Mouse (Mus musculus): ENCODE results near the gene Nek7. TPM values are rescaled to one million over a fixed set of nuclear protein-coding genes. Genes with fewer than 3 reads are reported as not detected.
A peak's percentile ranks its signal among the peaks of the same experiment; 100 is the strongest.

The Nek7 gene
- polyA plus RNA-seq, 1 experiment from 2014 or later, result 36.1 TPM

GRCm38 (mm10) chr1:138560733-138561132 is 59.2 kb downstream of the Nek7 start:
- ATAC-seq (ENCODE audit: insufficient read depth, low FRiP score, low read depth), result no peak
- WGBS, result 92% methylated on average over 12 of the region's 12 CpGs

GRCm38 (mm10) chr1:138559213-138560101 is 60.5 kb downstream of the Nek7 start:
- WGBS, result 63% methylated on average over 12 of the region's 12 CpGs
- no peak overlapping the region for H3K27ac ChIP-seq

More at GRCm38 (mm10) chr1:138560733-138561132, 59.2 kb downstream of the Nek7 start:
- Histone ChIP-seq H3K4me1 (no peaks in the 10 kb centered on the region), H3K27ac (no peak overlapping the region), H3K27me3 (replicated peaks) (no peaks in the 10 kb centered on the region), H3K4me3 (replicated peaks) (no peak overlapping the region), H3K9ac (no peak overlapping the region), H3K36me3 (no peaks in the 10 kb centered on the region), H3K4me2 (no peak overlapping the region), H3K9me3 (no peaks in the 10 kb centered on the region)

GRCm38 (mm10) chr1:138558342-138558741 is 61.6 kb downstream of the Nek7 start:
- peaks cover 3% of the 10 kb centered on the region; the same call in 1 of the 2 replicates for H3K36me3 ChIP-seq
- ATAC-seq (ENCODE audit: insufficient read depth, low FRiP score, low read depth), result no peak
- no peaks in the 10 kb centered on the region for H3K27me3 ChIP-seq (replicated peaks)
- no peaks in the 10 kb centered on the region for H3K9me3 ChIP-seq
- 83% methylated on average over 3 of the region's 3 CpGs for WGBS
- H3K4me3 ChIP-seq (replicated peaks), result no peak overlapping the region
- H3K27ac ChIP-seq, result no peak overlapping the region
- no peak overlapping the region for H3K9ac ChIP-seq
- H3K4me2 ChIP-seq, result no peak overlapping the region
- no peaks in the 10 kb centered on the region for H3K4me1 ChIP-seq

More at GRCm38 (mm10) chr1:138559213-138560101, 60.5 kb downstream of the Nek7 start:
- Histone ChIP-seq H3K9me3 (no peaks in the 10 kb centered on the region), H3K9ac (no peak overlapping the region), H3K4me3 (replicated peaks) (no peak overlapping the region), H3K27me3 (replicated peaks) (no peaks in the 10 kb centered on the region), H3K36me3 (peaks cover under 1% of the 10 kb centered on the region; the same call in 1 of the 2 replicates), H3K4me1 (no peaks in the 10 kb centered on the region), H3K4me2 (no peak overlapping the region)
- ATAC-seq (ENCODE audit: insufficient read depth, low FRiP score, low read depth), result no peak

GRCm38 (mm10) chr1:138554926-138555325 is 65.0 kb downstream of the Nek7 start:
- Histone ChIP-seq H3K4me1 (no peaks in the 10 kb centered on the region), H3K4me3 (replicated peaks) (no peak overlapping the region), H3K9me3 (no peaks in the 10 kb centered on the region), H3K27ac (no peak overlapping the region), H3K4me2 (no peak overlapping the region), H3K27me3 (replicated peaks) (no peaks in the 10 kb centered on the region), H3K9ac (no peak overlapping the region), H3K36me3 (peaks cover 3% of the 10 kb centered on the region; the same call in 1 of the 2 replicates)
- ATAC-seq (ENCODE audit: insufficient read depth, low FRiP score, low read depth), result no peak
- 92% methylated on average over 5 of the region's 5 CpGs for WGBS

GRCm38 (mm10) chr1:138550184-138550583 is 69.8 kb downstream of the Nek7 start:
- no peak for ATAC-seq (ENCODE audit: insufficient read depth, low FRiP score, low read depth)
- Histone ChIP-seq H3K4me3 (replicated peaks) (no peak overlapping the region), H3K36me3 (peaks cover 3% of the 10 kb centered on the region; the same call in 1 of the 2 replicates), H3K27ac (no peak overlapping the region), H3K4me2 (no peak overlapping the region), H3K4me1 (no peaks in the 10 kb centered on the region), H3K27me3 (replicated peaks) (no peaks in the 10 kb centered on the region), H3K9me3 (no peaks in the 10 kb centered on the region), H3K9ac (no peak overlapping the region)
- WGBS, result 45% methylated on average over 6 of the region's 6 CpGs

- Histone ChIP-seq H3K4me1 (0 out of 2 replicates have a peak, but pooled peaks cover 3% of the 10 kb centered on the region), H3K4me3 (replicated peaks) (no peak overlapping the region), H3K27me3 (replicated peaks) (no peaks in the 10 kb centered on the region), H3K9me3 (no peaks in the 10 kb centered on the region), H3K9ac (no peak overlapping the region), H3K27ac (peak overlapping the region; percentile 16; the same call in 1 of the 2 replicates), H3K36me3 (no peaks in the 10 kb centered on the region), H3K4me2 (no peak overlapping the region)
- no peak for ATAC-seq (ENCODE audit: insufficient read depth, low FRiP score, low read depth)
- WGBS, result 67% methylated on average over 1 of the region's 1 CpGs
Measured at GRCm38 (mm10) chr1:138542170-138542515, 77.8 kb downstream of the Nek7 start.

GRCm38 (mm10) chr1:138541495-138542169 is 78.3 kb downstream of the Nek7 start:
- Histone ChIP-seq H3K4me3 (replicated peaks) (no peak overlapping the region), H3K4me2 (no peak overlapping the region), H3K27ac (peak overlapping the region; percentile 16; the same call in 1 of the 2 replicates), H3K9ac (no peak overlapping the region), H3K36me3 (no peaks in the 10 kb centered on the region), H3K27me3 (replicated peaks) (no peaks in the 10 kb centered on the region), H3K4me1 (0 out of 2 replicates have a peak, but pooled peaks cover 3% of the 10 kb centered on the region), H3K9me3 (no peaks in the 10 kb centered on the region)
- 48% methylated on average over 8 of the region's 8 CpGs for WGBS
- ATAC-seq (ENCODE audit: insufficient read depth, low FRiP score, low read depth), result no peak

- Histone ChIP-seq H3K4me1 (0 out of 2 replicates have a peak, but pooled peaks cover 3% of the 10 kb centered on the region), H3K27me3 (replicated peaks) (no peaks in the 10 kb centered on the region), H3K27ac (no peak overlapping the region), H3K9me3 (no peaks in the 10 kb centered on the region), H3K4me2 (no peak overlapping the region), H3K36me3 (no peaks in the 10 kb centered on the region), H3K9ac (no peak overlapping the region), H3K4me3 (replicated peaks) (no peak overlapping the region)
- no peak for ATAC-seq (ENCODE audit: insufficient read depth, low FRiP score, low read depth)
- WGBS, result 79% methylated on average over 1 of the region's 1 CpGs
Measured at GRCm38 (mm10) chr1:138539713-138540112, 80.2 kb downstream of the Nek7 start.

- 0 out of 2 replicates have a peak, but pooled peaks cover 3% of the 10 kb centered on the region for H3K4me1 ChIP-seq
- no peak overlapping the region for H3K4me2 ChIP-seq
- H3K4me3 ChIP-seq (replicated peaks), result no peak overlapping the region
- no peaks in the 10 kb centered on the region for H3K9me3 ChIP-seq
- H3K27me3 ChIP-seq (replicated peaks), result no peaks in the 10 kb centered on the region
- H3K36me3 ChIP-seq, result no peaks in the 10 kb centered on the region
- H3K9ac ChIP-seq, result no peak overlapping the region
- ATAC-seq (ENCODE audit: insufficient read depth, low FRiP score, low read depth), result no peak
- H3K27ac ChIP-seq, result no peak overlapping the region
Measured at GRCm38 (mm10) chr1:138538217-138538616, 81.7 kb downstream of the Nek7 start.

- 52% methylated on average over 16 of the region's 16 CpGs for WGBS
- H3K27ac ChIP-seq, result no peak overlapping the region
- no peak for ATAC-seq (ENCODE audit: insufficient read depth, low FRiP score, low read depth)
Measured at GRCm38 (mm10) chr1:138535758-138536574, 84.0 kb downstream of the Nek7 start.

GRCm38 (mm10) chr1:138530604-138531003 is 89.3 kb downstream of the Nek7 start:
- WGBS, result 89% methylated on average over 5 of the region's 5 CpGs
- H3K4me1 ChIP-seq, result no peaks in the 10 kb centered on the region

More at GRCm38 (mm10) chr1:138535758-138536574, 84.0 kb downstream of the Nek7 start:
- Histone ChIP-seq H3K4me3 (replicated peaks) (no peak overlapping the region), H3K4me2 (no peak overlapping the region), H3K9ac (no peak overlapping the region), H3K4me1 (no peaks in the 10 kb centered on the region), H3K27me3 (replicated peaks) (no peaks in the 10 kb centered on the region), H3K9me3 (no peaks in the 10 kb centered on the region), H3K36me3 (0 out of 2 replicates have a peak, but pooled peaks cover 6% of the 10 kb centered on the region)

More at GRCm38 (mm10) chr1:138530604-138531003, 89.3 kb downstream of the Nek7 start:
- no peaks in the 10 kb centered on the region for H3K9me3 ChIP-seq
- no peak overlapping the region for H3K4me3 ChIP-seq (replicated peaks)
- H3K36me3 ChIP-seq, result 0 out of 2 replicates have a peak, but pooled peaks cover 9% of the 10 kb centered on the region
- no peak for ATAC-seq (ENCODE audit: insufficient read depth, low FRiP score, low read depth)
- no peak overlapping the region for H3K27ac ChIP-seq
- H3K27me3 ChIP-seq (replicated peaks), result no peaks in the 10 kb centered on the region
- H3K9ac ChIP-seq, result no peak overlapping the region
- H3K4me2 ChIP-seq, result no peak overlapping the region
